Mouse (Mus musculus) heart, embryonic 14.5 days (tissue): ENCODE measurements around the gene Polr2c. TPM values are rescaled to one million over a fixed set of nuclear protein-coding genes. Genes with fewer than 3 reads are reported as not detected.

Experiments used
- ATAC-seq: fragments of 200-750 bp; cut with Nextera tagmentation; 2 replicates; pipeline ENCODE4 v1.8.0; 2017; ENCODE audit warnings: low read depth, moderate TSS enrichment; ENCODE audit not compliant: insufficient number of reproducible peaks, insufficient read depth, low FRiP score
- H3K27ac ChIP-seq, 2 experiments: fragments of 200-500 bp in 1 of 2; fragments of 300-500 bp in 1 of 2; sonication (generic) in 1 of 2; replicated peaks in 1 of 2; 2 replicates each; pipeline ENCODE4 v1.5.1; 2012 to 2014; ENCODE audit warnings: low read depth in 2 of 2, low read length in 2 of 2, control low read depth in 1 of 2, mild to moderate bottlenecking in 1 of 2, mixed read lengths in 1 of 2; ENCODE audit not compliant: control insufficient read depth in 1 of 2, insufficient read depth in 1 of 2
- H3K27me3 ChIP-seq: fragments of 300-500 bp; sonication (generic); 2 replicates; pipeline ENCODE4 v1.6.1; 2014; ENCODE audit warnings: mild to moderate bottlenecking, low read length, control low read depth; ENCODE audit not compliant: control insufficient read depth, insufficient read depth
- H3K36me3 ChIP-seq: fragments of 300-500 bp; sonication (generic); 2 replicates; pipeline ENCODE4 v1.6.1; 2014; ENCODE audit warnings: mild to moderate bottlenecking, control low read depth, low read length, mixed read lengths; ENCODE audit not compliant: control insufficient read depth, insufficient read depth
- H3K4me1 ChIP-seq, 2 experiments: fragments of 200-500 bp in 1 of 2; fragments of 300-500 bp in 1 of 2; sonication (generic) in 1 of 2; 2 replicates each; pipeline ENCODE4 v1.6.1; 2012 to 2014; ENCODE audit warnings: low read length in 2 of 2, control low read depth in 1 of 2, mixed read lengths in 1 of 2; ENCODE audit not compliant: control insufficient read depth in 2 of 2, insufficient read depth in 2 of 2
- H3K4me2 ChIP-seq: fragments of 300-500 bp; sonication (generic); 2 replicates; pipeline ENCODE4 v1.6.1; 2014; ENCODE audit warnings: mild to moderate bottlenecking, low read length
- H3K4me3 ChIP-seq, 2 experiments: fragments of 200-500 bp in 1 of 2; fragments of 300-500 bp in 1 of 2; sonication (generic) in 1 of 2; 2 replicates each; pipeline ENCODE4 v1.5.1; 2012 to 2014; ENCODE audit warnings: low read length in 2 of 2, mild to moderate bottlenecking in 2 of 2, control low read depth in 1 of 2, low read depth in 1 of 2, moderate library complexity in 1 of 2; ENCODE audit not compliant: control insufficient read depth in 1 of 2, insufficient read depth in 1 of 2
- H3K9ac ChIP-seq: fragments of 300-500 bp; sonication (generic); 2 replicates; pipeline ENCODE4 v1.6.1; 2014; ENCODE audit warnings: mild to moderate bottlenecking, low read length
- H3K9me3 ChIP-seq: fragments of 300-500 bp; sonication (generic); 2 replicates; pipeline ENCODE4 v1.6.1; 2016; ENCODE audit warnings: low read length, control low read depth; ENCODE audit not compliant: control insufficient read depth
- WGBS: fragments of 180-500 bp; shearing (Covaris S2); extraction: QIAGEN DNeasy Blood & Tissue Kit; methylation state at CpG from one replicate; pipeline ENCODE4 v1.1.7; 2014; 5-methylcytosine and 5-hydroxymethylcytosine counted together
- polyA plus RNA-seq: library from polyadenylated mRNA; unstranded; fragments of >200 nt; fragmentation: Nextera tagmentation; extraction: Ambion mirVana; gene quantifications from 2 replicates; pipeline ENCODE4 v1.2.1, GENCODE M21; 2014

Gene Polr2c
- polyA plus RNA-seq, 1 experiment from 2014 or later = 129 TPM

- 81% methylated on average over 10 of the region's 10 CpGs for WGBS
- Histone ChIP-seq H3K4me2 (no peak overlapping the region), H3K4me1 (peaks cover 16 to 22% of the 10 kb centered on the region in 2 experiments)
Observed at GRCm38 (mm10) chr8:94865292-94865691, 8.0 kb downstream of the Polr2c start.

GRCm38 (mm10) chr8:94866921-94867320 is 9.7 kb downstream of the Polr2c start:
- no peak overlapping the region for H3K9ac ChIP-seq
- H3K4me3 ChIP-seq = no peak overlapping the region
- no peaks in the 10 kb centered on the region for H3K27me3 ChIP-seq
- no peaks in the 10 kb centered on the region for H3K9me3 ChIP-seq
- H3K36me3 ChIP-seq = peaks cover 64% of the 10 kb centered on the region
- H3K4me2 ChIP-seq = no peak overlapping the region
- 82% methylated on average over 9 of the region's 9 CpGs for WGBS
- ATAC-seq = no peak
- no peak overlapping the region for H3K27ac ChIP-seq
- H3K4me1 ChIP-seq = peaks cover 29 to 36% of the 10 kb centered on the region in 2 experiments

More at GRCm38 (mm10) chr8:94865292-94865691, 8.0 kb downstream of the Polr2c start:
- Histone ChIP-seq H3K4me3 (no peak overlapping the region), H3K27ac (no peak overlapping the region), H3K9ac (no peak overlapping the region), H3K36me3 (peaks cover 77% of the 10 kb centered on the region), H3K27me3 (no peaks in the 10 kb centered on the region), H3K9me3 (no peaks in the 10 kb centered on the region)
- no peak for ATAC-seq

GRCm38 (mm10) chr8:94869146-94869545 is 11.9 kb downstream of the Polr2c start:
- Histone ChIP-seq H3K4me2 (peak overlapping the region; percentile 71), H3K4me3 (no peak overlapping the region), H3K27ac (0 out of 4 replicates have a peak overlapping the region, but pooled peaks of 1 of the 2 experiments have one; percentile 37), H3K27me3 (no peaks in the 10 kb centered on the region), H3K4me1 (peaks cover 33 to 46% of the 10 kb centered on the region in 2 experiments), H3K9ac (peak overlapping the region; percentile 57), H3K9me3 (no peaks in the 10 kb centered on the region), H3K36me3 (peaks cover 42% of the 10 kb centered on the region)
- ATAC-seq = peak; percentile 10; the same call in 1 of the 2 replicates
- WGBS = 38% methylated on average over 7 of the region's 7 CpGs

- Histone ChIP-seq H3K4me2 (peak overlapping the region; percentile 71), H3K4me3 (peak overlapping the region in 1 of 2 experiments; percentile 42; a peak in 1 of 4 replicates), H3K9me3 (no peaks in the 10 kb centered on the region), H3K36me3 (peaks cover 34% of the 10 kb centered on the region), H3K27me3 (no peaks in the 10 kb centered on the region), H3K4me1 (peaks cover 35 to 54% of the 10 kb centered on the region in 2 experiments), H3K9ac (peak overlapping the region; percentile 57), H3K27ac (0 out of 4 replicates have a peak overlapping the region, but pooled peaks of 1 of the 2 experiments have one; percentile 17)
- WGBS = 48% methylated on average over 4 of the region's 4 CpGs
- no peak for ATAC-seq
Observed at GRCm38 (mm10) chr8:94870003-94870402, 12.8 kb downstream of the Polr2c start.

DNA sequence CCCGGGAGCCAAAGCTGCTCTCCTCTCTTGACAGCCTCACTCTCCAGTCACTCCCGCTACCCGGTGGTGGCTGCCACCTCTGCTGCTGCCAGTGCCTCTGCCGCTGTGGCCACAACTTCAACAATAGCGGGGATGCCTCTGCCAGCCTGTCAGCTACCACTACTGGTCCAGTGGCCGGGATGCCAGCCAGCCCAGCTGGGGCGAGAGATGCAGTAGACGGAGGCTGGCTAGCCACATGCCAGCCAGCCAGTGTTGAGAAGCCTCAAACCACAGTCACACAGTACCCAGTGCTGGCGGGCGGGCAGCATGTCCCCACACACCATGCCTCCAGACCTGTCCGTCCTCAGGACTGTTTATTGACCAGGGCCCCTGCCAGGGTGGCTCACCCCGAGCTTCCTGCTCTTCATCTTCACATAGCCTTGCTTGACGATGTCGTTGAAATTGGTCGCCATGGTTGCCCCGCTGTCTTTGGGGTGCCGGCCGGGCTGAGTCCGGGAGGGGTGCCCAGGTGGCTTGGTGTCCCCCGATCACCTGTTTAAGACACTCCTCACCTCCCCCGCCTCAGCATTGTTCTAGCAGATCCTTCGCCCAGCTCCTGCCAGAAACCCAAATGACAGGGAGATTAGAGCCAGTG is 13.3 kb downstream of the Polr2c start:
- H3K27ac ChIP-seq = peak overlapping the region in 1 of 2 experiments; percentile 17; a peak in 1 of 4 replicates
- peak overlapping the region; percentile 57 for H3K9ac ChIP-seq
- no peaks in the 10 kb centered on the region for H3K9me3 ChIP-seq
- H3K36me3 ChIP-seq = peaks cover 28% of the 10 kb centered on the region
- peak overlapping the region; percentile 71 for H3K4me2 ChIP-seq
- peak overlapping the region; percentile 36 to 42 for H3K4me3 ChIP-seq
- H3K4me1 ChIP-seq = peaks cover 40 to 60% of the 10 kb centered on the region in 2 experiments
- ATAC-seq = no peak
- 19% methylated on average over 22 of the region's 22 CpGs for WGBS
- H3K27me3 ChIP-seq = no peaks in the 10 kb centered on the region

- Histone ChIP-seq H3K36me3 (peaks cover 21% of the 10 kb centered on the region), H3K4me2 (peak overlapping the region; percentile 71), H3K9ac (peak overlapping the region; percentile 57), H3K4me3 (peak overlapping the region; percentile 36 to 42), H3K27me3 (no peaks in the 10 kb centered on the region), H3K9me3 (no peaks in the 10 kb centered on the region), H3K4me1 (peaks cover 40 to 61% of the 10 kb centered on the region in 2 experiments), H3K27ac (peak overlapping the region; percentile 50 to 77)
- peak; percentile 41 for ATAC-seq
- 8% methylated on average over 7 of the region's 7 CpGs for WGBS
Observed at GRCm38 (mm10) chr8:94871108-94871894, 14.1 kb downstream of the Polr2c start.

GRCm38 (mm10) chr8:94872156-94872555 is 14.9 kb downstream of the Polr2c start:
- Histone ChIP-seq H3K4me2 (peak overlapping the region; percentile 22), H3K9me3 (no peaks in the 10 kb centered on the region), H3K27me3 (no peaks in the 10 kb centered on the region), H3K27ac (peak overlapping the region in 1 of 2 experiments; percentile 77; a peak in 2 of 4 replicates), H3K36me3 (peaks cover 12% of the 10 kb centered on the region), H3K4me1 (peaks cover 45 to 67% of the 10 kb centered on the region in 2 experiments), H3K9ac (peak overlapping the region; percentile 21; the same call in 1 of the 2 replicates), H3K4me3 (no peak overlapping the region)
- no peak for ATAC-seq
- WGBS = 55% methylated on average over 3 of the region's 3 CpGs
